Mouse (Mus musculus) cerebellum, postnatal 14 days (tissue): ENCODE measurements around the gene Lmx1a.
A peak's percentile ranks its signal among the peaks of the same experiment; 100 is the strongest.

Experiments used
- DNase-seq, 2 experiments: peaks; one replicate each; pipeline ENCODE4 v3.0.0; 2021; ENCODE audit warnings: mixed read lengths in 2 of 2

Lmx1a gene

GRCm38 (mm10) chr1:167689232-167689261 lies at the start of gene Lmx1a:
Gene Lmx1a (plus strand): TSS chr1:167689237.
- no peak for DNase-seq

DNA sequence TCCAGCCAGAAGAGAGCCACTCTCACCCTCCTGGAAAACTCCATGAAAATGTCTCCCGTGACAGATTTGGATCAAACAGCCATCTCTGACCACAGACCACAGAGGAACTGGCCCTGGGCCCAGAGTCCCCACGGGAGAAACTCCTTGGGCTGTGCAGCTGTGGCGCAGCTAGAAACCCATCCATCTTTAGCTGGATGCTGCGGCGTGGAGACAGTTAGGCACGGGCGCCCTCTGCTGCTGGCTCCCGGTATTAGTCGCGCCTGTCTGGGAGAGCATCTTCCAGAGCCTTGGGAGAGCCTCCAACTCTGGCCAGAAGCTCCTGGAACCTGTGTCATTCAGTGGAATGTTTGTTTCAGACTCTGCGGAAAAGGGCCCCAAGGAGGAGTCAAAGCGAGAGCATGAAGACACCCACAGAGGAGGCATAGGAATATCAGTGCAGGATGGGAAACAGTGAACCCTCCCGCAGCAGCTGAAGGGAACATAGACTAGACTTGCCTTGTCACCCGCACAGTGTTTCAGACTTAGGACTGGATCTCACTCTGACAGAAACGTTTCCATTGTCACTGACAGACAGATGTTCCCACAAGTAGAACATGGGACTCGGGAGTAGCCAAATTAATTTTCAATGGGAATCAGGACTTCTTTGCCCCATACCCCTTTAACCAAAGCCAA lies 44.0 kb upstream of the Lmx1a start:
- DNase-seq = peak; percentile 93 to 96

DNA sequence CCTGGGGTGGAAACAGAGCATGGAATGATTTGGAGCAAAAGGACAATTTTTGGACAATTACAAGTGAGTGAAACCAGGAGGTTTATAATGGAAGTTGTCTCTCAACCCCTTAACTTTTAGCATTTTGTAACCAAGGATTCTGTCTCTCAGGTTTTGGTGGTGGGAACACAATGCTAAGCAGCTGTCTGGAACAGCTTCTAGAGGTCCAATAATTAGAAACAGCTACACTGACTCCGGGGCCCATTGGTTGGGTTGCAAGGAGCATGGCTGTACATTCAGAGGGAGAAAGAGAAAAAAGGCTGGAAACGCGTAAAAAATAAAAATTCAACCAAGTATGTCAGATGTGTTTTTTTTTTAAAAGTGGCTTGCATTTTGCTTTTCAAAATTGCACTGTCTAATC lies 40.4 kb upstream of the Lmx1a start:
- no peak for DNase-seq

GRCm38 (mm10) chr1:167649122-167649633 lies 39.9 kb upstream of the Lmx1a start:
- DNase-seq = no peak

- DNase-seq = no peak
Observed at GRCm38 (mm10) chr1:167652336-167652735, 36.7 kb upstream of the Lmx1a start.

DNA sequence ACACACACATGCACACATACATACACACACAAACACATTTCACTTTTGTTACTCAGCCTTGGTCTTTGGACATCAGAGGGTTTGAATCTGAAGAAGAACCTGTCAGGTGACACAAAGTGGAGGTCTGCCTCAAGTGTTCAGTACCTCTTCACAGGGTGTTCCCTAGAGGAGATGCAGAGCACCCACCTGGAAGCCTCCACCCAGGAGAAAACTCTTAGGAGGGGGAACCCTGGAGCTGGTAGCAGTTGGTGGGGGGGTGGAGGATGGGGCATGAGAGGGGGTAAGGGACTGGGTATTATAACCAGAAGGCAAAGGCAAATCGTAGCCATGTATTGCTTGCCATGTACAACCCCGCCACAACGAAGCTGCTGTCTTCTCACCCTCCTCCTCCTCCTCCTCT lies 30.0 kb upstream of the Lmx1a start:
- no peak for DNase-seq

DNA sequence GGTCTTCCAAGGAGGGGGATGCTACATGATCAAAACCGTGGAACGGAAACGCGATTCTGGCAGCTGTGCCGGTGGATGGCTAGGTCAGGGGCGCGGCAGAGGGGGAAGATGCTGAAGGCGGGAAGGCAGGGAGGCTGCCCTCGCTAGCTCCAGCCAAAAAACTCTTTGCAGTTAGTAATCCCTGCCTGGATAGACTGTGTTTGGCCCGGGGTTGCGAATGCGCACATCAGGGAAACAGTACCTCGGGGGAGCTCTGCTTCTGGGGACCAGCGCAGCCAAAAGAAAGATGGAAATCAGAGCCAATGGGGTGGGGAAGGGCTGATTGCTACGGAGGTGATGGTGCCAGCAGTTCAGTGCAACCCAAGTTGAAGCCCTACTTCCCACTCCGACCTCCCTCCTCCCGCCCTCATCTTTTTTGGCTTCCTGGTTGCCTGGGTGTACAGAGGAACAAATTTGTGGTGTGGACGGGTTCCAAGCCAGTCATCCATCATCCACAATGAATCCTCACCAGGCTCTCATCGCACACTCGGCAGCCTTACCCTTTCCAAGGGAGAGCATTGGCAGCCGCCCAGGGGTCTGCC lies 28.4 kb upstream of the Lmx1a start:
- peak; percentile 73 to 74 for DNase-seq

DNA sequence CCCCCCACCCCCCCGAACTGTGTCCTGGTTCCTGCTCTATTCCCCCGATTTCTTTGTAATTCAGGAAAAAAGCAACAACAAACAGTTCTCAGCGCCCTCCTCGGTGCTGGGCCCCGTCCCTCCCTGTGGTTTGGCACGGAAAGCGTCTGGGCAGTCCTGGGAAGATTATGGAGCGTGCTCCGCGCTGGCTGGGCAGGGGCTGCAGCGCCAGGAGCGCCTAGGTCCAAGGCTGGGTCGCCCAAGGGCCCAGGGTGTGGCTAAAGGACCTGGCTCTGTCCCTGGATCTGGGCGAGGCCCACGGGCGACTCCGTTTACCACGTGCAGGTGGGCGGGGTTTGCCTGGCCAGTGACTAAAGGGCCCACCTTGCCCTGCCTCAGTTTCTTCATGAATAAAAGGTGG lies 27.9 kb upstream of the Lmx1a start:
- peak; percentile 48 to 52 for DNase-seq

- DNase-seq = no peak
Observed at GRCm38 (mm10) chr1:167663136-167663535, 25.9 kb upstream of the Lmx1a start.

DNA sequence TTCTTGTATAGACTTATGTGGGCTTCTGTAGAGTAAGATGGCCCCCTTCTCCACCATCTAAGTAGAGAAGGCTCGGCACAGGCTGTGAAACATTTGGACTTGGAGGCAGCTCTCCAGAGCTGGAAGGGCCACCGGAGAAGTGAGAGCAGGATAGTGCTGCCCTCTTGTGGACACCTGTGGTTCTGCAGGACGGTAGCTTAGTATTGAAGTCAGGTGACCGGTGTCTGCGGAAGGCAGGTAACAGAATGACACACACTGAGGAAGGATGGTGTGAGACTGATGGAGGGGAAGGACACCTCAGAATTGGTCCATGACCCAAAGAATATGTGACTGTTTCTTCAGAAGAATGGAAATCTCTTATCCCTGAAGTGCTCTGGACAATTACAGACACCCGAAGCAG lies 19.2 kb upstream of the Lmx1a start:
- peak; percentile 86 to 90 for DNase-seq

GRCm38 (mm10) chr1:167672433-167672987 lies 16.5 kb upstream of the Lmx1a start:
- DNase-seq = no peak

GRCm38 (mm10) chr1:167679061-167679460 lies 10.0 kb upstream of the Lmx1a start:
- DNase-seq = no peak

- DNase-seq = no peak
Observed at GRCm38 (mm10) chr1:167688001-167688346, 1.1 kb upstream of the Lmx1a start.

DNA sequence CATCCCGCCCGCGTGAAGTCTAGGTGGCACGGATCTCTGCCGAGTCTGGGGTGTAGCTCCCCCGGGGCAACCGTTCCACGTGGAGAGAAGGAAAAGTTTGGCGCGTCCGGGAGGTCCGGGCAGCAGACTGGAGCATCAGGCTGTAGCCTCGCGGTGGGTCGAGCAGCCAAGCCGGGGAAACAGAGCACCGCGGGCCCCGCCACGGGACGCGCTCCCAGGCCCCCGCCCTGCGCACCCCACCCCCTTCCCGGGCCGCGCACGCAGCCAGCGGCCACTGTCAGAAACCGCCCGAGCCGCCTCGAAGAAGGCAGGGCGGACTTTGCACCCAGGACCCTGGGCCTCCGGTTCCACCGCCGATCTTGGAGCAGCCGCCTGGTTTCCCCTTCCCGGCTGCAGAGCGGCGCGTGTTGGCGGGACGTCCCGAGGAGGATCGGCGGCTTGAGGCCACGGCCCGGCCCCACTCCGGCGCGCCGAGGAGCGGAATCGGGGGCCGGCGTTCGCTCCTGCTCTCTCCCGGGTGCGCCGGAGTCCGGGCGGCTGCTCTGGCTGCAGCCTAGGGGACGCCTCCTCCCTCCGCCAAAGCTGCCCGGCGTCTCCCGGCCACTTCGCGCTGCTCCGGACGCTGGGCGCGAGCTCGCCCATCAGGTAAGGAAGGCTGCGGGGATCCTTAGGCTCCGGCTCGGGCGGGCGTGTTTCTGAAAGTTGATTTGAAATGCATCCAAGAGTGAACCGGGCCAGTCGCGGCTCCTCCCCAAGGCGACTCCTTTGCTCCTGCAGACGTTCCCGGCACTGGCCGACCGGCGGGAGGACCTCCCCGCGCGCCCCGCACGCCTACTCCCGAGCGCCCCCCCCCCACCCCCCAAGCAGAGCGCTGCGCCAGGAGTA lies 448 bp upstream of the Lmx1a start:
- DNase-seq = peak; percentile 23 to 38

- no peak for DNase-seq
Observed at GRCm38 (mm10) chr1:167689262-167690137, 463 bp downstream of the Lmx1a start.

- peak in 1 of 2 experiments; percentile 24 for DNase-seq
Observed at GRCm38 (mm10) chr1:167690138-167690710, 1.2 kb downstream of the Lmx1a start.

GRCm38 (mm10) chr1:167690716-167691550 lies 1.9 kb downstream of the Lmx1a start:
- DNase-seq = peak in 1 of 2 experiments; percentile 13

DNA sequence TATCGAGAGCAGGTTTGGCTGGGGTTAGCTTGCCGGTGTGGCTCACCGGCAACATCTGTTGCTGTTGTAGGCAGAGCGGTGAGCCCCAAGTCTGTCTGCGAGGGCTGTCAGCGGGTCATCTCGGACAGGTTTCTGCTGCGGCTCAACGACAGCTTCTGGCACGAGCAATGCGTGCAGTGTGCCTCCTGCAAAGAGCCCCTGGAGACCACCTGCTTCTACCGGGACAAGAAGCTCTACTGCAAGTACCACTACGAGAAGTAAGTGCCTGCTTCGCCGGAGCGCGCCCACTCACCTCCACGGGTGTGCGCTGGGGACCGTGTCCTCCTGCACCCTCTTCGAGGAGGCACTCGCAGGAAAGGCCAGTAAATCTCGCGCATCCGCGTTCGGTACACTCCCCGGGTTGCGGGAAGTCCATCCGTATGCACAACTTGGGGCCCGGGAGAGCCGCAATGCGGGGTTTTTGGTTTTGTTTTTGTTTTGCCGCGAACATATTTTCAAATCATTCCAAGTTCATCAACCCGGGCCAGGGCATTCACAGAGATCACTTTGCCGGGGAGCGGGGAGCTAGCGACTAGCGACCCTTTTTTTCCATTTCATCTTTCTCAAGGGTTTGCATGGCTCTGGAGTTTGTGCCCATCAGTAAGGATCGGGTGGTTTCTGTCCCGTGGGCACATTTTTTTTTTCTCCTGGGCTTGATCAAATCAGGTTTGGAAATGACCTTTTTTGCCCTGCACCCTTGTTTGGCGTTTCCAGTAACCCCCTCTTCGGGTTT lies 3.1 kb downstream of the Lmx1a start:
- DNase-seq = peak; percentile 29 to 35

DNA sequence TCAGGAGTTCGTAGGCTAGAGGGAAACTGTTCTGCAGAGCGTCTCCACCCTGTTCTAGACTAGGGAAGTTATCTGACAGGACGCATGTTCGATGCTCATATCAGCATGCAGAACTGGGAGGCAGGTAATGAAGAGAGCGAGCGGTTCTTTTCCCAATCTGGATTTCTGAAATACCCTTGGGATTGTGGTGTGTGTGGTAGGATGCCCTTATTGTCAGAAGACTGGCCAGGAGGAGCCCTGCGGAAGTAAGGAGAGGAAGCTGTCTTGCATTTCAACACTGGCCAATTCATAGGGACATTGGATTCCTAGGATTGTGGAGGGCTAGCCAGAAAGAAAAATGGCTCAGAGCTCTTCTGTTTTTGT lies 3.6 kb downstream of the Lmx1a start:
- DNase-seq = peak in 1 of 2 experiments; percentile 10

- no peak for DNase-seq
Observed at GRCm38 (mm10) chr1:167693499-167694240, 4.6 kb downstream of the Lmx1a start.
